Mouse (Mus musculus) neural tube, embryonic 14.5 days (tissue): ENCODE data around the gene Slc37a3. TPM values are rescaled to one million over a fixed set of nuclear protein-coding genes. Genes with fewer than 3 reads are reported as not detected.

Source experiments
- ATAC-seq: fragments of 200-750 bp; cut with Nextera tagmentation; 2 replicates; pipeline ENCODE4 v1.8.0; 2017; ENCODE audit warnings: low read depth, mild to moderate bottlenecking, moderate TSS enrichment, moderate library complexity
- H3K27ac ChIP-seq: fragments of 300-500 bp; sonication (generic); 2 replicates; pipeline ENCODE4 v1.5.1; 2014; ENCODE audit warnings: low read depth, mild to moderate bottlenecking, control low read depth, low read length, moderate library complexity, mixed read lengths
- H3K27me3 ChIP-seq: fragments of 300-500 bp; sonication (generic); 2 replicates; pipeline ENCODE4 v1.6.1; 2014; ENCODE audit warnings: low read length; ENCODE audit not compliant: control insufficient read depth, insufficient read depth
- H3K36me3 ChIP-seq: fragments of 300-500 bp; sonication (generic); 2 replicates; pipeline ENCODE4 v1.6.1; 2014; ENCODE audit warnings: low read length, mixed read lengths; ENCODE audit not compliant: control insufficient read depth, insufficient read depth
- H3K4me1 ChIP-seq: fragments of 300-500 bp; sonication (generic); 2 replicates; pipeline ENCODE4 v1.6.1; 2014; ENCODE audit warnings: low read length; ENCODE audit not compliant: control insufficient read depth, insufficient read depth
- H3K4me2 ChIP-seq: fragments of 300-500 bp; sonication (generic); 2 replicates; pipeline ENCODE4 v1.6.1; 2014; ENCODE audit warnings: mild to moderate bottlenecking, low read depth, low read length, control low read depth
- H3K4me3 ChIP-seq: fragments of 300-500 bp; sonication (generic); 2 replicates; pipeline ENCODE4 v1.5.1; 2014; ENCODE audit warnings: low read depth, low read length, control low read depth, mixed read lengths
- H3K9ac ChIP-seq: fragments of 300-500 bp; sonication (generic); replicated peaks from 2 replicates; pipeline ENCODE4 v1.6.1; 2014; ENCODE audit warnings: low read depth, mild to moderate bottlenecking, control low read depth, low read length, mixed read lengths
- H3K9me3 ChIP-seq: fragments of 300-500 bp; sonication (generic); 2 replicates; pipeline ENCODE4 v1.6.1; 2016; ENCODE audit warnings: low read length; ENCODE audit not compliant: control insufficient read depth
- WGBS: fragments of 180-500 bp; shearing (Covaris S2); extraction: QIAGEN DNeasy Blood & Tissue Kit; methylation state at CpG from one replicate; pipeline ENCODE4 v1.1.7; 2014; 5-methylcytosine and 5-hydroxymethylcytosine counted together
- polyA plus RNA-seq: library from polyadenylated mRNA; unstranded; fragments of >200 nt; fragmentation: Nextera tagmentation; extraction: Ambion mirVana; gene quantifications from 2 replicates; pipeline ENCODE4 v1.2.1, GENCODE M21; 2014

Slc37a3 gene
- polyA plus RNA-seq, 1 experiment from 2014 or later: 60.5 TPM

GRCm38 (mm10) chr6:39415762-39416161 lies 38.3 kb upstream of the Slc37a3 start:
- Histone ChIP-seq H3K27ac (no peak overlapping the region), H3K4me2 (no peak overlapping the region), H3K9me3 (no peaks in the 10 kb centered on the region), H3K9ac (no peak overlapping the region), H3K4me1 (peaks cover 16% of the 10 kb centered on the region), H3K36me3 (no peaks in the 10 kb centered on the region), H3K4me3 (no peak overlapping the region), H3K27me3 (no peaks in the 10 kb centered on the region)
- ATAC-seq: no peak
- WGBS: 56% methylated on average over 3 of the region's 5 CpGs

- Histone ChIP-seq H3K27me3 (no peaks in the 10 kb centered on the region), H3K4me2 (no peak overlapping the region), H3K27ac (peak overlapping the region; percentile 30; the same call in 1 of the 2 replicates), H3K9ac (no peak overlapping the region), H3K9me3 (no peaks in the 10 kb centered on the region), H3K4me1 (peaks cover 16% of the 10 kb centered on the region), H3K36me3 (no peaks in the 10 kb centered on the region; the same call in 1 of the 2 replicates), H3K4me3 (no peak overlapping the region)
- WGBS: 50% methylated on average over 1 of the region's 1 CpGs
- ATAC-seq: no peak
Measured at GRCm38 (mm10) chr6:39414106-39414505, 36.6 kb upstream of the Slc37a3 start.

GRCm38 (mm10) chr6:39406480-39406879 lies 29.0 kb upstream of the Slc37a3 start:
- no peak overlapping the region for H3K4me3 ChIP-seq
- no peak overlapping the region for H3K4me2 ChIP-seq
- H3K36me3 ChIP-seq: peaks cover 25% of the 10 kb centered on the region
- H3K27me3 ChIP-seq: no peaks in the 10 kb centered on the region
- no peak overlapping the region for H3K9ac ChIP-seq
- H3K9me3 ChIP-seq: no peaks in the 10 kb centered on the region
- no peak for ATAC-seq
- H3K4me1 ChIP-seq: no peaks in the 10 kb centered on the region
- WGBS: 95% methylated on average over 5 of the region's 5 CpGs
- H3K27ac ChIP-seq: no peak overlapping the region

- peaks cover 45% of the 10 kb centered on the region for H3K36me3 ChIP-seq
- H3K27me3 ChIP-seq: no peaks in the 10 kb centered on the region
- H3K27ac ChIP-seq: no peak overlapping the region
- no peaks in the 10 kb centered on the region for H3K9me3 ChIP-seq
- 97% methylated on average over 2 of the region's 2 CpGs for WGBS
- no peak for ATAC-seq
- H3K9ac ChIP-seq: no peak overlapping the region
- no peak overlapping the region for H3K4me2 ChIP-seq
- no peaks in the 10 kb centered on the region for H3K4me1 ChIP-seq
- no peak overlapping the region for H3K4me3 ChIP-seq
Measured at GRCm38 (mm10) chr6:39403136-39403535, 25.7 kb upstream of the Slc37a3 start.

- no peak overlapping the region for H3K9ac ChIP-seq
- WGBS: 68% methylated on average over 7 of the region's 7 CpGs
- no peak overlapping the region for H3K27ac ChIP-seq
- no peaks in the 10 kb centered on the region for H3K27me3 ChIP-seq
- H3K9me3 ChIP-seq: no peaks in the 10 kb centered on the region
- peaks cover 6% of the 10 kb centered on the region; the same call in 1 of the 2 replicates for H3K4me1 ChIP-seq
- H3K4me3 ChIP-seq: no peak overlapping the region
- no peak overlapping the region for H3K4me2 ChIP-seq
- peaks cover 42% of the 10 kb centered on the region for H3K36me3 ChIP-seq
- ATAC-seq: no peak
Measured at GRCm38 (mm10) chr6:39400343-39400742, 22.9 kb upstream of the Slc37a3 start.

- no peak overlapping the region for H3K4me3 ChIP-seq
- ATAC-seq: no peak
- WGBS: 93% methylated on average over 9 of the region's 9 CpGs
- peaks cover 28% of the 10 kb centered on the region for H3K36me3 ChIP-seq
- H3K27me3 ChIP-seq: no peaks in the 10 kb centered on the region
- H3K9me3 ChIP-seq: no peaks in the 10 kb centered on the region
- H3K4me2 ChIP-seq: no peak overlapping the region
- H3K4me1 ChIP-seq: peaks cover 6% of the 10 kb centered on the region; the same call in 1 of the 2 replicates
- H3K9ac ChIP-seq: no peak overlapping the region
- H3K27ac ChIP-seq: no peak overlapping the region
Measured at GRCm38 (mm10) chr6:39398342-39398741, 20.9 kb upstream of the Slc37a3 start.

- 96% methylated on average over 6 of the region's 6 CpGs for WGBS
- H3K27me3 ChIP-seq: no peaks in the 10 kb centered on the region
- no peak overlapping the region for H3K27ac ChIP-seq
- no peak overlapping the region for H3K9ac ChIP-seq
- no peak for ATAC-seq
- peaks cover 20% of the 10 kb centered on the region for H3K36me3 ChIP-seq
- no peak overlapping the region for H3K4me3 ChIP-seq
- peaks cover 6% of the 10 kb centered on the region; the same call in 1 of the 2 replicates for H3K4me1 ChIP-seq
- no peaks in the 10 kb centered on the region for H3K9me3 ChIP-seq
- no peak overlapping the region for H3K4me2 ChIP-seq
Measured at GRCm38 (mm10) chr6:39397046-39397445, 19.6 kb upstream of the Slc37a3 start.

GRCm38 (mm10) chr6:39395916-39396315 lies 18.4 kb upstream of the Slc37a3 start:
- peaks cover 20% of the 10 kb centered on the region for H3K36me3 ChIP-seq
- H3K27ac ChIP-seq: no peak overlapping the region
- peaks cover 6% of the 10 kb centered on the region; the same call in 1 of the 2 replicates for H3K4me1 ChIP-seq
- no peak for ATAC-seq
- H3K4me3 ChIP-seq: no peak overlapping the region
- no peaks in the 10 kb centered on the region for H3K9me3 ChIP-seq
- 82% methylated on average over 4 of the region's 4 CpGs for WGBS
- H3K9ac ChIP-seq: no peak overlapping the region
- no peak overlapping the region for H3K4me2 ChIP-seq
- no peaks in the 10 kb centered on the region for H3K27me3 ChIP-seq

- peak; percentile 73 for ATAC-seq
- Histone ChIP-seq H3K27me3 (no peaks in the 10 kb centered on the region), H3K4me3 (no peak overlapping the region), H3K9ac (no peak overlapping the region), H3K9me3 (no peaks in the 10 kb centered on the region), H3K36me3 (peaks cover 20% of the 10 kb centered on the region), H3K4me2 (no peak overlapping the region), H3K4me1 (peaks cover 6% of the 10 kb centered on the region; the same call in 1 of the 2 replicates), H3K27ac (no peak overlapping the region)
- 47% methylated on average over 4 of the region's 4 CpGs for WGBS
Measured at GRCm38 (mm10) chr6:39395471-39395870, 18.0 kb upstream of the Slc37a3 start.
